Mouse (Mus musculus) stomach, embryonic 14.5 days (tissue): ENCODE results near the gene Nfkb2. TPM values are rescaled to one million over a fixed set of nuclear protein-coding genes. Genes with fewer than 3 reads are reported as not detected.

Experiments used
- ATAC-seq: fragments of 200-750 bp; cut with Nextera tagmentation; 2 replicates; pipeline ENCODE4 v1.8.0; 2017; ENCODE audit warnings: low read depth, moderate TSS enrichment; ENCODE audit not compliant: insufficient number of reproducible peaks, insufficient read depth, low FRiP score
- H3K27ac ChIP-seq: fragments of 300-500 bp; sonication (generic); 2 replicates; pipeline ENCODE4 v1.5.1; 2014; ENCODE audit warnings: mild to moderate bottlenecking, low read length, moderate library complexity, mixed read lengths
- H3K27me3 ChIP-seq: fragments of 300-500 bp; sonication (generic); 2 replicates; pipeline ENCODE4 v1.6.1; 2014; ENCODE audit warnings: low read length, control low read depth, mixed read lengths; ENCODE audit not compliant: control insufficient read depth, insufficient read depth
- H3K36me3 ChIP-seq: fragments of 300-500 bp; sonication (generic); 2 replicates; pipeline ENCODE4 v1.6.1; 2014; ENCODE audit warnings: mild to moderate bottlenecking, control low read depth, low read length, moderate library complexity, mixed read lengths; ENCODE audit not compliant: control insufficient read depth, insufficient read depth
- H3K4me1 ChIP-seq: fragments of 300-500 bp; sonication (generic); 2 replicates; pipeline ENCODE4 v1.6.1; 2014; ENCODE audit warnings: low read length, control low read depth, mixed read lengths; ENCODE audit not compliant: control insufficient read depth, insufficient read depth
- H3K4me2 ChIP-seq: fragments of 300-500 bp; sonication (generic); replicated peaks from 2 replicates; pipeline ENCODE4 v1.6.1; 2014; ENCODE audit warnings: low read depth, low read length, control low read depth
- H3K4me3 ChIP-seq: fragments of 300-500 bp; sonication (generic); 2 replicates; pipeline ENCODE4 v1.5.1; 2014; ENCODE audit warnings: low read depth, low read length, control low read depth
- H3K9ac ChIP-seq: fragments of 300-500 bp; sonication (generic); replicated peaks from 2 replicates; pipeline ENCODE4 v1.6.1; 2014; ENCODE audit warnings: low read depth, mild to moderate bottlenecking, control low read depth, low read length, moderate library complexity, mixed read lengths
- H3K9me3 ChIP-seq: fragments of 300-500 bp; sonication (generic); 2 replicates; pipeline ENCODE4 v1.6.1; 2016; ENCODE audit warnings: low read depth, low read length, control low read depth; ENCODE audit not compliant: control insufficient read depth
- WGBS: fragments of 180-500 bp; shearing (Covaris S2); extraction: QIAGEN DNeasy Blood & Tissue Kit; methylation state at CpG from one replicate; pipeline ENCODE4 v1.1.7; 2014; 5-methylcytosine and 5-hydroxymethylcytosine counted together
- polyA plus RNA-seq: library from polyadenylated mRNA; unstranded; fragments of >200 nt; fragmentation: Nextera tagmentation; extraction: Ambion mirVana; gene quantifications from 2 replicates; pipeline ENCODE4 v1.2.1, GENCODE M21; 2014

Gene Nfkb2
- 8.0 and 10.1 TPM in 2 replicates for polyA plus RNA-seq

DNA sequence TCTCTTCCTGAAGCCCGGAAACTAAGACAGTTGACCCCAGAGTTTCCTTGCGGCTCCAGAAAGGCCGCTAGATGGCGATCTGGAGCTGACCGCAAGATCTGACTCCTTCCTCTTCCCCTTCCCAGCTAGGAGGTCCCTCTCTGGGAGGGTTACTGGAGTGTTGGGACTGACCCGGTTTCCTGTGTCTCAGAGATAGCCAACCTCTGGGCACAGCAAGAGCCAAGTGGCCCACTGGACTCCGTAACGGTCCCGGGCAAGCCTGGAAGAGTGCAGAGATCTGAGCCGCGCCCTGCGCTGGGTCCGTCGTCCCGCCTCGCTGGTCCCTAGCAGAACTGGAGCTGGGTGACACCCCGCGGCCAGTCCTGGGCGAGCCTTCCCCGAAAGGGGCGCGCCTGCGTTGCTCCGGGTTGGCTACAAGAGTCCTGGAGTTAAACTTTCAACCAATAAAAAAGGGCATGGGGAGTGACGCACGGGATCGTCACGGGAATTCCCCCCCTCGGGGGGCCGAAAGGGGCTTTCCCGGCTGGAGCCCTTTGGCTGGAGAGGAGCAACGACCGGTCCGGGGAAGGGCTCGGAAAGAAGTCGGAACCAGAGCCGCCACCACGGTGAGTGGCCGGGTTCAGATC is at the start of gene Nfkb2:
TSS of gene Nfkb2 (plus strand) at position 105 of the 626 bp plus-strand sequence.
- peak; percentile 88 for ATAC-seq
- Histone ChIP-seq H3K4me3 (peak within 1 kb of the TSS; percentile 81), H3K27me3 (no peaks in the 10 kb centered on the region), H3K36me3 (peaks cover 12% of the 10 kb centered on the region), H3K4me1 (peaks cover 18% of the 10 kb centered on the region; the same call in 1 of the 2 replicates), H3K4me2 (peak within 1 kb of the TSS; percentile 99), H3K9ac (peak within 1 kb of the TSS; percentile 45; the same call in 1 of the 2 replicates), H3K9me3 (no peaks in the 10 kb centered on the region), H3K27ac (peak within 1 kb of the TSS; percentile 71)
- under 1% methylated on average over 39 of the region's 39 CpGs for WGBS

DNA sequence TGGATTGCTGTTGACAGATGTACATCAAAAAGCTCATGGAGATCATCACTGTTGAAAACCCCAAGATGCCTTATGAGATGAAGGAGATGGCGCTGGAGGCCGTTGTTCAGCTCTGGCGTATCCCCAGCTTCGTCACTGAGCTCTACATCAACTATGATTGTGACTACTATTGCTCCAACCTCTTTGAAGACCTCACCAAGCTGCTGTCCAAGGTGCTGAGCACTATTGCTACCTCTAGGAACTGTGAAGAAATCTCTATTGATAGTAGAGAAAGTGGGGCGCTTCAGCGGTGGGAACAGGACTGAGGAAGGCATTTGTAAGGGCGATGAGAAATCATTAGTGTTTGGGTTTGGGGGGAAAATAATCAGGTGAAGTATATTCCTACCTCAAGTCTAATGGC is 39.4 kb upstream of the Nfkb2 start:
- Histone ChIP-seq H3K9me3 (no peaks in the 10 kb centered on the region), H3K4me2 (no peak overlapping the region), H3K4me3 (no peak overlapping the region), H3K9ac (no peak overlapping the region), H3K27me3 (no peaks in the 10 kb centered on the region), H3K36me3 (peaks cover 68% of the 10 kb centered on the region), H3K4me1 (no peaks in the 10 kb centered on the region), H3K27ac (no peak overlapping the region)
- ATAC-seq, result no peak
- 88% methylated on average over 7 of the region's 7 CpGs for WGBS

- Histone ChIP-seq H3K9ac (no peak overlapping the region), H3K4me2 (no peak overlapping the region), H3K27me3 (no peaks in the 10 kb centered on the region), H3K36me3 (peaks cover 65% of the 10 kb centered on the region), H3K9me3 (no peaks in the 10 kb centered on the region), H3K27ac (no peak overlapping the region), H3K4me3 (no peak overlapping the region), H3K4me1 (no peaks in the 10 kb centered on the region)
- no peak for ATAC-seq
These were observed 28.8 kb upstream of the Nfkb2 start for GRCm38 (mm10) chr19:46275307-46275706.

DNA sequence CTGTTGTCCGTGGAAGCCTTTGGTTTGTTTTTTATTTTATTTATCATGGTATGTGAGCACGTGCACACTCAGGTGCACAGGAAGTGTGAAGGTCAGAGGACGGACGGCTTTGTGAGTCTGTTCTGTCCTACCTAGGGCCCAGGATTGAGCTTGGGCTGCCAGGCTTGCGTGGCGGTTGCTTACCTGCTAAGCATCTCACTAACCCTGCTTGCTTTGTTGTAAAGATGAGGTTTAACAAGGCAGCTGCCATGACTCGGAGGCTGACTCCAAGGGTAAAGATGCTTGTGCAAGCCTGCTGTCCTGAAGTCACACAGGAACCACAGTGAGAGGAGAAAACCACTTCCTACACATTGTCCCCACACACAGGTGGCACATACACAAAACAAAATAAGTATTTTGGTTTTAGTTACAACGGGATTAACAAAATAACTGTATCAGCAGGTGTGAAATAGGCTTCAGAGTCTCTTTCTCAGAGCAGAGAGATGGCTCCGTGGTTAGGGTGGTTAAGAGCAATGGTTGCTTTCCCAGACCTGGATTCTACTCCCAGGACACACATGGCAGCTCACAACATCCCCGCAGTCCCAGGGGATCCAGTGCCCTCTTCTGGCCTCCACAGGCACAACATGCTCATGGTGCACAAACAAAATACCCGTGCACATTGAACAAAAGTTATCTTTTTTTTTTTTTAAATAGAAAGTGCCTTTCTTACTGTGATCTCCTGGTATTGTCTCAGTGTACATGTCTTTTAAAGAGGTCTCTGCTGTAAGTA is 21.9 kb upstream of the Nfkb2 start:
- Histone ChIP-seq H3K27ac (no peak overlapping the region), H3K4me1 (no peaks in the 10 kb centered on the region), H3K36me3 (peaks cover 70% of the 10 kb centered on the region), H3K27me3 (no peaks in the 10 kb centered on the region), H3K4me2 (no peak overlapping the region), H3K9me3 (no peaks in the 10 kb centered on the region), H3K9ac (no peak overlapping the region), H3K4me3 (no peak overlapping the region)
- 93% methylated on average over 11 of the region's 11 CpGs for WGBS
- ATAC-seq, result no peak

- Histone ChIP-seq H3K4me1 (no peaks in the 10 kb centered on the region), H3K4me3 (no peak overlapping the region), H3K9me3 (no peaks in the 10 kb centered on the region), H3K36me3 (peaks cover 56% of the 10 kb centered on the region), H3K27me3 (no peaks in the 10 kb centered on the region), H3K27ac (no peak overlapping the region), H3K4me2 (no peak overlapping the region), H3K9ac (no peak overlapping the region)
- WGBS, result 93% methylated on average over 4 of the region's 4 CpGs
- no peak for ATAC-seq
These were observed 19.4 kb upstream of the Nfkb2 start for GRCm38 (mm10) chr19:46284686-46285085.

- no peak for ATAC-seq
- peaks cover 47% of the 10 kb centered on the region for H3K36me3 ChIP-seq
These were observed 18.5 kb upstream of the Nfkb2 start for GRCm38 (mm10) chr19:46285631-46286030.

GRCm38 (mm10) chr19:46286047-46286446 is 18.1 kb upstream of the Nfkb2 start:
- no peaks in the 10 kb centered on the region for H3K27me3 ChIP-seq
- no peak overlapping the region for H3K9ac ChIP-seq
- WGBS, result 87% methylated on average over 6 of the region's 6 CpGs
- H3K36me3 ChIP-seq, result peaks cover 46% of the 10 kb centered on the region
- ATAC-seq, result no peak
- no peak overlapping the region for H3K4me2 ChIP-seq
- H3K27ac ChIP-seq, result no peak overlapping the region
- H3K4me3 ChIP-seq, result no peak overlapping the region
- no peaks in the 10 kb centered on the region for H3K4me1 ChIP-seq
- H3K9me3 ChIP-seq, result no peaks in the 10 kb centered on the region

More at GRCm38 (mm10) chr19:46285631-46286030, 18.5 kb upstream of the Nfkb2 start:
- Histone ChIP-seq H3K4me3 (no peak overlapping the region), H3K9ac (no peak overlapping the region), H3K27ac (no peak overlapping the region), H3K27me3 (no peaks in the 10 kb centered on the region), H3K4me1 (no peaks in the 10 kb centered on the region), H3K4me2 (no peak overlapping the region), H3K9me3 (no peaks in the 10 kb centered on the region)
- WGBS, result 83% methylated on average over 7 of the region's 7 CpGs

DNA sequence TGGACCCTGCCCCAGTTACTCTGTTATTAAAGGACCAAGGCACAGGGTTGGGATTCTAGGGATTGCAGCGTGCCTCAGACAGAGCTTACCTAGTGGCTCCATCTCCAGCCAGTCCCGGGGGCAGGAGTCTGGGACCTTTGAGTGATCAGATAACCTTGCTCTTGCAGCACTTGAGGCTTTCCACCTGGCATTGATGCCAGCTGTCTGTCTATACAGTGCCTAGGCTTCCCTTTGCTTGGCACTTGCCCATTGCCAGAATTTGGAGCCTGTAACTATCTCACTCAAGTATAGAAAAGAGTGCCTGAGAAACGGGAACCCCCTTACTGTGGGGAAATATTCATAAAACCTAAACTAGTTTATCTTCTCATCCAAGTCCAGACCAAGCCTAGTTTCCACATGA is 17.2 kb upstream of the Nfkb2 start:
- H3K4me1 ChIP-seq, result no peaks in the 10 kb centered on the region
- no peak overlapping the region for H3K4me3 ChIP-seq
- H3K27me3 ChIP-seq, result no peaks in the 10 kb centered on the region
- no peak overlapping the region for H3K9ac ChIP-seq
- H3K27ac ChIP-seq, result no peak overlapping the region
- no peak overlapping the region for H3K4me2 ChIP-seq
- 82% methylated on average over 3 of the region's 3 CpGs for WGBS
- H3K9me3 ChIP-seq, result no peaks in the 10 kb centered on the region
- ATAC-seq, result no peak
- peaks cover 38% of the 10 kb centered on the region for H3K36me3 ChIP-seq
